Mouse (Mus musculus) kidney, postnatal 0 days (tissue): Measurements from ENCODE around the gene Scamp4. TPM values are rescaled to one million over a fixed set of nuclear protein-coding genes. Genes with fewer than 3 reads are reported as not detected.
A peak's percentile ranks its signal among the peaks of the same experiment; 100 is the strongest.

Experiments
- ATAC-seq: fragments of 200-750 bp; cut with Nextera tagmentation; replicated peaks from 2 replicates; pipeline ENCODE4 v1.8.0; 2017; ENCODE audit warnings: low read depth, moderate number of reproducible peaks, moderate TSS enrichment, moderate library complexity; ENCODE audit not compliant: low FRiP score
- DNase-seq: peaks from one replicate; pipeline ENCODE4 v3.0.0-alpha.2; 2016; ENCODE audit warnings: low spot score
- H3K27ac ChIP-seq: fragments of 300-500 bp; sonication (generic); 2 replicates; pipeline ENCODE4 v1.5.1; 2014; ENCODE audit warnings: mild to moderate bottlenecking
- H3K27me3 ChIP-seq: fragments of 300-500 bp; sonication (generic); 2 replicates; pipeline ENCODE4 v1.6.1; 2014; ENCODE audit warnings: low read length, mixed read lengths; ENCODE audit not compliant: insufficient read depth
- H3K36me3 ChIP-seq: fragments of 300-500 bp; sonication (generic); 2 replicates; pipeline ENCODE4 v1.6.1; 2014; ENCODE audit warnings: low read length, mixed read lengths; ENCODE audit not compliant: insufficient read depth
- H3K4me1 ChIP-seq: fragments of 300-500 bp; sonication (generic); replicated peaks from 2 replicates; pipeline ENCODE4 v1.6.1; 2014; ENCODE audit warnings: antibody characterized with exemption, low read length, mixed read lengths; ENCODE audit not compliant: insufficient read depth
- H3K4me2 ChIP-seq: fragments of 300-500 bp; sonication (generic); 2 replicates; pipeline ENCODE4 v1.6.1; 2014; ENCODE audit warnings: mild to moderate bottlenecking, low read length, moderate library complexity, mixed read lengths
- H3K4me3 ChIP-seq: fragments of 300-500 bp; sonication (generic); replicated peaks from 2 replicates; pipeline ENCODE4 v1.5.1; 2014; ENCODE audit warnings: low read depth, low read length
- H3K9ac ChIP-seq: fragments of 300-500 bp; sonication (generic); 2 replicates; pipeline ENCODE4 v1.6.1; 2014; ENCODE audit warnings: low read depth, low read length
- H3K9me3 ChIP-seq: fragments of 300-500 bp; sonication (generic); replicated peaks from 2 replicates; pipeline ENCODE4 v1.6.1; 2016; ENCODE audit warnings: low read length, inconsistent platforms, mixed read lengths
- CTCF ChIP-seq: IDR thresholded peaks from 2 replicates; pipeline ENCODE4 v1.5.1; 2016; ENCODE audit warnings: antibody characterized with exemption, low read depth, mild to moderate bottlenecking, moderate library complexity
- WGBS: fragments of 180-500 bp; shearing (Covaris S2); extraction: QIAGEN DNeasy Blood & Tissue Kit; methylation state at CpG from one replicate; pipeline ENCODE4 v1.1.7; 2014; 5-methylcytosine and 5-hydroxymethylcytosine counted together
- polyA plus RNA-seq: library from polyadenylated mRNA; unstranded; fragments of >200 nt; fragmentation: Nextera tagmentation; extraction: Ambion mirVana; gene quantifications from 2 replicates; pipeline ENCODE4 v1.2.1, GENCODE M21; 2015

Gene Scamp4
- polyA plus RNA-seq, 1 experiment from 2014 or later: 80.7 TPM

- Histone ChIP-seq H3K4me3 (no peak overlapping the region), H3K36me3 (peaks cover 5% of the 10 kb centered on the region; the same call in 1 of the 2 replicates), H3K4me1 (peaks cover 26% of the 10 kb centered on the region), H3K27ac (peak overlapping the region; percentile 54; the same call in 1 of the 2 replicates), H3K9me3 (no peaks in the 10 kb centered on the region), H3K4me2 (peak overlapping the region; percentile 41), H3K27me3 (no peaks in the 10 kb centered on the region), H3K9ac (peak overlapping the region; percentile 52)
- peak; percentile 47 for DNase-seq
- WGBS: 21% methylated on average over 30 of the region's 30 CpGs
- 0 out of 2 replicates have a peak, but pooled peaks have one; percentile 13 for TF ChIP-seq CTCF
- ATAC-seq: peak; percentile 6; the same call in 1 of the 2 replicates
Observed at GRCm38 (mm10) chr10:80570871-80571836, 31.5 kb upstream of the Scamp4 start.

GRCm38 (mm10) chr10:80572477-80572876, 30.2 kb upstream of the Scamp4 start:
- WGBS: 84% methylated on average over 2 of the region's 2 CpGs
- Histone ChIP-seq H3K9me3 (no peaks in the 10 kb centered on the region), H3K27me3 (no peaks in the 10 kb centered on the region), H3K4me3 (no peak overlapping the region), H3K9ac (no peak overlapping the region), H3K36me3 (peaks cover 5% of the 10 kb centered on the region; the same call in 1 of the 2 replicates), H3K27ac (no peak overlapping the region), H3K4me1 (peaks cover 27% of the 10 kb centered on the region), H3K4me2 (no peak overlapping the region)
- ATAC-seq (no peak), DNase-seq (no peak)
- TF ChIP-seq CTCF: no peak

- TF ChIP-seq CTCF: no peak
- Histone ChIP-seq H3K27ac (no peak overlapping the region), H3K9ac (peak overlapping the region; percentile 5; the same call in 1 of the 2 replicates), H3K4me3 (no peak overlapping the region), H3K9me3 (no peaks in the 10 kb centered on the region), H3K4me1 (peaks cover 27% of the 10 kb centered on the region), H3K4me2 (no peak overlapping the region), H3K27me3 (no peaks in the 10 kb centered on the region), H3K36me3 (no peaks in the 10 kb centered on the region)
- peak; percentile 25 for DNase-seq
- 36% methylated on average over 9 of the region's 9 CpGs for WGBS
- ATAC-seq: no peak
Observed at GRCm38 (mm10) chr10:80573944-80574343, 28.7 kb upstream of the Scamp4 start.

- Histone ChIP-seq H3K36me3 (no peaks in the 10 kb centered on the region), H3K9me3 (no peaks in the 10 kb centered on the region), H3K27ac (no peak overlapping the region), H3K4me3 (no peak overlapping the region), H3K9ac (no peak overlapping the region), H3K27me3 (no peaks in the 10 kb centered on the region), H3K4me1 (peaks cover 28% of the 10 kb centered on the region), H3K4me2 (no peak overlapping the region)
- ATAC-seq: no peak
- no peak for DNase-seq
- TF ChIP-seq CTCF: no peak
- WGBS: 71% methylated on average over 3 of the region's 3 CpGs
Observed at GRCm38 (mm10) chr10:80574896-80575295, 27.8 kb upstream of the Scamp4 start.

GRCm38 (mm10) chr10:80575925-80576324, 26.7 kb upstream of the Scamp4 start:
- Histone ChIP-seq H3K4me3 (peak overlapping the region; percentile 86), H3K9me3 (no peaks in the 10 kb centered on the region), H3K27ac (no peak overlapping the region), H3K4me1 (peaks cover 18% of the 10 kb centered on the region; the same call in 1 of the 2 replicates), H3K36me3 (no peaks in the 10 kb centered on the region), H3K27me3 (no peaks in the 10 kb centered on the region), H3K9ac (peak overlapping the region; percentile 84), H3K4me2 (peak overlapping the region; percentile 93)
- WGBS: 9% methylated on average over 17 of the region's 17 CpGs
- no peak for TF ChIP-seq CTCF
- no peak for ATAC-seq
- DNase-seq: no peak

GRCm38 (mm10) chr10:80576351-80577194, 26.1 kb upstream of the Scamp4 start:
- Histone ChIP-seq H3K4me3 (peak overlapping the region; percentile 86), H3K27ac (peak overlapping the region; percentile 87), H3K36me3 (no peaks in the 10 kb centered on the region), H3K27me3 (no peaks in the 10 kb centered on the region), H3K4me2 (peak overlapping the region; percentile 93), H3K4me1 (peaks cover 14% of the 10 kb centered on the region; the same call in 1 of the 2 replicates), H3K9ac (peak overlapping the region; percentile 84), H3K9me3 (no peaks in the 10 kb centered on the region)
- peak; percentile 26; the same call in 1 of the 2 replicates for TF ChIP-seq CTCF
- DNase-seq (peak; percentile 51), ATAC-seq (0 out of 2 replicates have a peak, but pooled peaks have one; percentile 0)
- WGBS: under 1% methylated on average over 89 of the region's 96 CpGs
